Mouse (Mus musculus) neural tube, embryonic 14.5 days (tissue): ENCODE measurements around the gene Chmp6. TPM values are rescaled to one million over a fixed set of nuclear protein-coding genes. Genes with fewer than 3 reads are reported as not detected.

Experiments used
- ATAC-seq: fragments of 200-750 bp; cut with Nextera tagmentation; 2 replicates; pipeline ENCODE4 v1.8.0; 2017; ENCODE audit warnings: low read depth, mild to moderate bottlenecking, moderate TSS enrichment, moderate library complexity
- H3K27ac ChIP-seq: fragments of 300-500 bp; sonication (generic); 2 replicates; pipeline ENCODE4 v1.5.1; 2014; ENCODE audit warnings: low read depth, mild to moderate bottlenecking, control low read depth, low read length, moderate library complexity, mixed read lengths
- H3K27me3 ChIP-seq: fragments of 300-500 bp; sonication (generic); 2 replicates; pipeline ENCODE4 v1.6.1; 2014; ENCODE audit warnings: low read length; ENCODE audit not compliant: control insufficient read depth, insufficient read depth
- H3K36me3 ChIP-seq: fragments of 300-500 bp; sonication (generic); 2 replicates; pipeline ENCODE4 v1.6.1; 2014; ENCODE audit warnings: low read length, mixed read lengths; ENCODE audit not compliant: control insufficient read depth, insufficient read depth
- H3K4me1 ChIP-seq: fragments of 300-500 bp; sonication (generic); 2 replicates; pipeline ENCODE4 v1.6.1; 2014; ENCODE audit warnings: low read length; ENCODE audit not compliant: control insufficient read depth, insufficient read depth
- H3K4me2 ChIP-seq: fragments of 300-500 bp; sonication (generic); 2 replicates; pipeline ENCODE4 v1.6.1; 2014; ENCODE audit warnings: mild to moderate bottlenecking, low read depth, low read length, control low read depth
- H3K4me3 ChIP-seq: fragments of 300-500 bp; sonication (generic); 2 replicates; pipeline ENCODE4 v1.5.1; 2014; ENCODE audit warnings: low read depth, low read length, control low read depth, mixed read lengths
- H3K9ac ChIP-seq: fragments of 300-500 bp; sonication (generic); replicated peaks from 2 replicates; pipeline ENCODE4 v1.6.1; 2014; ENCODE audit warnings: low read depth, mild to moderate bottlenecking, control low read depth, low read length, mixed read lengths
- H3K9me3 ChIP-seq: fragments of 300-500 bp; sonication (generic); 2 replicates; pipeline ENCODE4 v1.6.1; 2016; ENCODE audit warnings: low read length; ENCODE audit not compliant: control insufficient read depth
- WGBS: fragments of 180-500 bp; shearing (Covaris S2); extraction: QIAGEN DNeasy Blood & Tissue Kit; methylation state at CpG from one replicate; pipeline ENCODE4 v1.1.7; 2014; 5-methylcytosine and 5-hydroxymethylcytosine counted together
- polyA plus RNA-seq: library from polyadenylated mRNA; unstranded; fragments of >200 nt; fragmentation: Nextera tagmentation; extraction: Ambion mirVana; gene quantifications from 2 replicates; pipeline ENCODE4 v1.2.1, GENCODE M21; 2014

Chmp6 gene
- polyA plus RNA-seq, 1 experiment from 2014 or later = 92.9 TPM

GRCm38 (mm10) chr11:119928023-119928681 is 14.9 kb downstream of the Chmp6 start:
- no peak for ATAC-seq
- 76% methylated on average over 16 of the region's 16 CpGs for WGBS
- no peak overlapping the region for H3K4me2 ChIP-seq
- no peaks in the 10 kb centered on the region for H3K27me3 ChIP-seq
- H3K9ac ChIP-seq = no peak overlapping the region
- no peak overlapping the region for H3K4me3 ChIP-seq
- no peak overlapping the region for H3K27ac ChIP-seq
- H3K9me3 ChIP-seq = no peaks in the 10 kb centered on the region
- H3K4me1 ChIP-seq = no peaks in the 10 kb centered on the region
- no peaks in the 10 kb centered on the region for H3K36me3 ChIP-seq

- Histone ChIP-seq H3K36me3 (no peaks in the 10 kb centered on the region), H3K27ac (no peak overlapping the region), H3K9me3 (no peaks in the 10 kb centered on the region), H3K4me2 (no peak overlapping the region), H3K27me3 (no peaks in the 10 kb centered on the region), H3K4me1 (no peaks in the 10 kb centered on the region), H3K9ac (no peak overlapping the region), H3K4me3 (no peak overlapping the region)
- no peak for ATAC-seq
- WGBS = 90% methylated on average over 6 of the region's 6 CpGs
These were observed 16.5 kb downstream of the Chmp6 start for GRCm38 (mm10) chr11:119929603-119930265.

GRCm38 (mm10) chr11:119931809-119932208 is 18.6 kb downstream of the Chmp6 start:
- 75% methylated on average over 10 of the region's 10 CpGs for WGBS
- H3K4me1 ChIP-seq = 0 out of 2 replicates have a peak, but pooled peaks cover 3% of the 10 kb centered on the region
- no peak overlapping the region for H3K4me3 ChIP-seq
- H3K9ac ChIP-seq = no peak overlapping the region
- H3K27me3 ChIP-seq = no peaks in the 10 kb centered on the region
- no peaks in the 10 kb centered on the region for H3K9me3 ChIP-seq
- H3K27ac ChIP-seq = no peak overlapping the region
- H3K36me3 ChIP-seq = no peaks in the 10 kb centered on the region
- H3K4me2 ChIP-seq = no peak overlapping the region
- ATAC-seq = no peak

- no peak overlapping the region for H3K27ac ChIP-seq
- 0 out of 2 replicates have a peak, but pooled peaks cover 5% of the 10 kb centered on the region for H3K4me1 ChIP-seq
- 68% methylated on average over 4 of the region's 4 CpGs for WGBS
- H3K9ac ChIP-seq = no peak overlapping the region
- ATAC-seq = no peak
- no peaks in the 10 kb centered on the region for H3K36me3 ChIP-seq
- H3K4me2 ChIP-seq = no peak overlapping the region
- H3K4me3 ChIP-seq = no peak overlapping the region
- H3K9me3 ChIP-seq = no peaks in the 10 kb centered on the region
- H3K27me3 ChIP-seq = no peaks in the 10 kb centered on the region
These were observed 19.9 kb downstream of the Chmp6 start for GRCm38 (mm10) chr11:119933142-119933541.

- Histone ChIP-seq H3K4me1 (0 out of 2 replicates have a peak, but pooled peaks cover 7% of the 10 kb centered on the region), H3K27ac (no peak overlapping the region), H3K9ac (no peak overlapping the region), H3K27me3 (no peaks in the 10 kb centered on the region), H3K4me2 (no peak overlapping the region), H3K36me3 (no peaks in the 10 kb centered on the region), H3K4me3 (no peak overlapping the region), H3K9me3 (no peaks in the 10 kb centered on the region)
- WGBS = 85% methylated on average over 8 of the region's 8 CpGs
- ATAC-seq = no peak
These were observed 20.8 kb downstream of the Chmp6 start for GRCm38 (mm10) chr11:119933819-119934583.

- Histone ChIP-seq H3K36me3 (no peaks in the 10 kb centered on the region), H3K4me2 (no peak overlapping the region), H3K27me3 (no peaks in the 10 kb centered on the region), H3K4me1 (0 out of 2 replicates have a peak, but pooled peaks cover 7% of the 10 kb centered on the region), H3K27ac (no peak overlapping the region), H3K9ac (no peak overlapping the region), H3K9me3 (no peaks in the 10 kb centered on the region), H3K4me3 (no peak overlapping the region)
- 74% methylated on average over 8 of the region's 8 CpGs for WGBS
- no peak for ATAC-seq
These were observed 21.5 kb downstream of the Chmp6 start for GRCm38 (mm10) chr11:119934773-119935172.

- H3K27ac ChIP-seq = no peak overlapping the region
- H3K4me2 ChIP-seq = no peak overlapping the region
- no peak overlapping the region for H3K4me3 ChIP-seq
- H3K36me3 ChIP-seq = no peaks in the 10 kb centered on the region
- H3K9ac ChIP-seq = no peak overlapping the region
- peak; percentile 44; the same call in 1 of the 2 replicates for ATAC-seq
- H3K4me1 ChIP-seq = 0 out of 2 replicates have a peak, but pooled peaks cover 7% of the 10 kb centered on the region
- no peaks in the 10 kb centered on the region for H3K9me3 ChIP-seq
- no peaks in the 10 kb centered on the region for H3K27me3 ChIP-seq
- WGBS = 28% methylated on average over 6 of the region's 6 CpGs
These were observed 22.2 kb downstream of the Chmp6 start for GRCm38 (mm10) chr11:119935457-119935856.

GRCm38 (mm10) chr11:119936456-119936855 is 23.2 kb downstream of the Chmp6 start:
- no peak overlapping the region for H3K27ac ChIP-seq
- 78% methylated on average over 2 of the region's 2 CpGs for WGBS
- H3K4me1 ChIP-seq = 0 out of 2 replicates have a peak, but pooled peaks cover 8% of the 10 kb centered on the region
- H3K27me3 ChIP-seq = no peaks in the 10 kb centered on the region
- no peaks in the 10 kb centered on the region for H3K36me3 ChIP-seq
- H3K9me3 ChIP-seq = no peaks in the 10 kb centered on the region
- no peak for ATAC-seq
- no peak overlapping the region; the same call in 1 of the 2 replicates for H3K9ac ChIP-seq
- no peak overlapping the region for H3K4me3 ChIP-seq
- no peak overlapping the region for H3K4me2 ChIP-seq

GRCm38 (mm10) chr11:119937216-119937615 is 24.0 kb downstream of the Chmp6 start:
- Histone ChIP-seq H3K4me1 (peaks cover 16% of the 10 kb centered on the region), H3K27me3 (no peaks in the 10 kb centered on the region), H3K4me3 (no peak overlapping the region), H3K36me3 (no peaks in the 10 kb centered on the region), H3K9me3 (no peaks in the 10 kb centered on the region), H3K9ac (no peak overlapping the region), H3K4me2 (no peak overlapping the region), H3K27ac (no peak overlapping the region)
- no peak for ATAC-seq
- WGBS = 53% methylated on average over 12 of the region's 12 CpGs
